Mouse (Mus musculus) ES-Bruce4 (cell line): ENCODE measurements at regions not wholly inside any gene's neighbourhood (a gene's known extent, or its start where the extent isn't known, plus 50 kb on each side); places are given as distances from the start of the nearest gene placed in this dataset.

Experiments
- H3K27ac ChIP-seq: 2 replicates; pipeline ENCODE4 v1.5.1; 2012; ENCODE audit warnings: low read length, inconsistent platforms; ENCODE audit not compliant: insufficient read depth
- H3K27me3 ChIP-seq: 2 replicates; pipeline ENCODE4 v1.6.1; 2012; ENCODE audit warnings: mild to moderate bottlenecking, low read length, inconsistent platforms; ENCODE audit not compliant: control insufficient read depth, poor library complexity, insufficient read depth, severe bottlenecking
- H3K36me3 ChIP-seq: 2 replicates; pipeline ENCODE4 v1.6.1; 2012; ENCODE audit warnings: inconsistent platforms, mild to moderate bottlenecking, low read length, moderate library complexity; ENCODE audit not compliant: control insufficient read depth, poor library complexity, insufficient read depth, severe bottlenecking
- H3K4me1 ChIP-seq: one replicate; pipeline ENCODE4 v1.8.1; 2011; ENCODE audit warnings: low read length; ENCODE audit not compliant: control insufficient read depth, insufficient read depth
- H3K4me3 ChIP-seq: 2 replicates; pipeline ENCODE4 v1.5.1; 2011; ENCODE audit warnings: low read depth, mild to moderate bottlenecking, low read length
- H3K9ac ChIP-seq: 2 replicates; pipeline ENCODE4 v1.6.1; 2012; ENCODE audit warnings: low read depth, mild to moderate bottlenecking, inconsistent platforms; ENCODE audit not compliant: poor library complexity, severe bottlenecking
- H3K9me3 ChIP-seq: replicated peaks from 2 replicates; pipeline ENCODE4 v1.6.1; 2012; ENCODE audit warnings: mild to moderate bottlenecking, low read length, inconsistent platforms; ENCODE audit not compliant: control insufficient read depth, poor library complexity, insufficient read depth, severe bottlenecking
- CTCF ChIP-seq: IDR thresholded peaks from one replicate; pipeline ENCODE4 v1.8.1; 2011; ENCODE audit warnings: low read depth, low read length
- EP300 ChIP-seq: IDR thresholded peaks from 2 replicates; pipeline ENCODE4 v1.6.1; 2011; ENCODE audit warnings: low read depth, low read length; ENCODE audit not compliant: insufficient read depth
- POLR2A ChIP-seq: IDR thresholded peaks from one replicate; pipeline ENCODE4 v1.8.1; 2011; ENCODE audit warnings: low read length; ENCODE audit not compliant: insufficient read depth

- Histone ChIP-seq H3K9ac (no peak overlapping the region), H3K27ac (no peak overlapping the region), H3K4me3 (no peak overlapping the region), H3K27me3 (no peaks in the 10 kb centered on the region), H3K4me1 (no peaks in the 10 kb centered on the region), H3K36me3 (no peaks in the 10 kb centered on the region), H3K9me3 (no peaks in the 10 kb centered on the region)
- TF ChIP-seq EP300 (no peak), POLR2A (no peak), CTCF (no peak)
These were observed 192.5 kb downstream of the Cdc5l start for GRCm38 (mm10) chr17:45240963-45241543.

- H3K9me3 ChIP-seq: no peaks in the 10 kb centered on the region
- no peak overlapping the region for H3K4me3 ChIP-seq
- no peaks in the 10 kb centered on the region for H3K36me3 ChIP-seq
- TF ChIP-seq EP300: no peak
- TF ChIP-seq CTCF: no peak
- no peak for TF ChIP-seq POLR2A
- H3K4me1 ChIP-seq: no peaks in the 10 kb centered on the region
- H3K27ac ChIP-seq: no peak overlapping the region
- H3K9ac ChIP-seq: no peak overlapping the region
- no peaks in the 10 kb centered on the region for H3K27me3 ChIP-seq
These were observed 193.0 kb downstream of the Cdc5l start for GRCm38 (mm10) chr17:45240545-45240944.

GRCm38 (mm10) chr17:45237246-45237645, 196.3 kb downstream of the Cdc5l start:
- no peak overlapping the region for H3K9ac ChIP-seq
- H3K4me3 ChIP-seq: no peak overlapping the region
- no peaks in the 10 kb centered on the region for H3K9me3 ChIP-seq
- H3K36me3 ChIP-seq: no peaks in the 10 kb centered on the region
- no peak overlapping the region for H3K27ac ChIP-seq
- H3K4me1 ChIP-seq: no peaks in the 10 kb centered on the region
- H3K27me3 ChIP-seq: no peaks in the 10 kb centered on the region
- TF ChIP-seq EP300 (no peak), CTCF (peak; percentile 35)

GRCm38 (mm10) chr17:45235401-45235800, 198.1 kb downstream of the Cdc5l start:
- Histone ChIP-seq H3K27me3 (no peaks in the 10 kb centered on the region), H3K4me3 (no peak overlapping the region), H3K27ac (no peak overlapping the region), H3K36me3 (no peaks in the 10 kb centered on the region), H3K4me1 (no peaks in the 10 kb centered on the region), H3K9ac (no peak overlapping the region), H3K9me3 (no peaks in the 10 kb centered on the region)
- TF ChIP-seq EP300 (no peak), POLR2A (no peak), CTCF (no peak)

- H3K9me3 ChIP-seq: no peaks in the 10 kb centered on the region
- no peaks in the 10 kb centered on the region for H3K4me1 ChIP-seq
- H3K9ac ChIP-seq: no peak overlapping the region
- H3K36me3 ChIP-seq: no peaks in the 10 kb centered on the region
- H3K27ac ChIP-seq: no peak overlapping the region
- TF ChIP-seq POLR2A: no peak
- no peak for TF ChIP-seq EP300
- TF ChIP-seq CTCF: no peak
- no peaks in the 10 kb centered on the region for H3K27me3 ChIP-seq
- H3K4me3 ChIP-seq: no peak overlapping the region
These were observed 200.7 kb downstream of the Cdc5l start for GRCm38 (mm10) chr17:45232874-45233273.

GRCm38 (mm10) chr17:45227190-45227589, 206.3 kb downstream of the Cdc5l start:
- no peaks in the 10 kb centered on the region for H3K27me3 ChIP-seq
- H3K36me3 ChIP-seq: no peaks in the 10 kb centered on the region
- no peaks in the 10 kb centered on the region for H3K9me3 ChIP-seq
- TF ChIP-seq POLR2A (no peak), CTCF (no peak), EP300 (no peak)
- H3K4me1 ChIP-seq: no peaks in the 10 kb centered on the region
- H3K9ac ChIP-seq: no peak overlapping the region
- no peak overlapping the region for H3K4me3 ChIP-seq
- no peak overlapping the region for H3K27ac ChIP-seq
